Mouse (Mus musculus) adrenal gland, postnatal 4 days (tissue): Measurements from ENCODE around the gene Ubtf. TPM values are rescaled to one million over a fixed set of nuclear protein-coding genes. Genes with fewer than 3 reads are reported as not detected.

ENCODE experiments used
- DNase-seq, 2 experiments: peaks; one replicate each; pipeline ENCODE4 v3.0.0; 2021 to 2022; ENCODE audit warnings: low spot score in 2 of 2, mixed read lengths in 2 of 2
- total RNA-seq, 2 experiments: library from RNA; stranded (reverse); gene quantifications; 2 replicates each; pipeline ENCODE4 v1.2.3; 2021

Gene Ubtf
- total RNA-seq, 2 experiments from 2014 or later = 136 to 152 TPM

DNA sequence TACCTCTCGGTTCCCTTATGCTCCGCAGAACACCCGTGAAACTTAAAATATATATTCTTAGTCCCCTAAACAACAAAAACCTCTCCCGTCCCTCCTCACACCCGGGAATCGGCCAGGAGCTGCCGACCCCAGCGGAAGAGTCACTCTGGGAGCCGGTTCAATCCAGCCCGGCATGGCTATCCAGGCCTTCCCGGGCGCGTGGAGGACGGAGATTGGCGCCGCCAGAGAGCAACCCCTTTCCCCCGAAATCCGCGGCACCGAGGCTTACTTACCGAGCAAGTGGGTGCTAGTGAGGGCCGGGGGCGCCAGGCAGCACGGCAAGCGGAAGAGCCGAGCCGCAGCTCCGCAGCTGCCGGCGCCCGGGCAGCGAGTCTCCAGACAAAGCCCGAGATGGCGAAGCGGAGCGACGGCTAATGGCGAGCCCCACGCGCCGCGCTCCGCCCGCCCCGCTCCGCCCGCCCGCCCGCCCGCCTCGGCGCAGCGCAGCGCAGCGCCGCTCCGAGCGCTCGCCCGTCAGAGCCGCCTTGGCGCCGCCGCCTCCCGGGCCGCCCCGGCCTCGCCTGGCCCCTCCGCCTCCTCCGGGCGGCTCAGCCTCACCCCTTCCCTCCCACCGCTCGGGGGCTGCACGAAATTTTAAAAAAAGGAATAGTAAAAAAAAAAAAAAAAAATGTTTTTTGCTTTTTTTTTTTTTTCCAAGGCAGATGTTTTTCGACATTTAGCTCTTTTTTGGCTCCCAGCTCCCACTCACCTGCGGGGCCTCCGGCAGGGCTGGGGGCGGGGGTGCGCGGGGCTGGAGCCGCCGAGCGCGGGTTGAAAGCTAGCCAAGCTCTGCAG is 749 bp downstream of the Ubtf start:
- DNase-seq = peak in 1 of 2 experiments; percentile 39

DNA sequence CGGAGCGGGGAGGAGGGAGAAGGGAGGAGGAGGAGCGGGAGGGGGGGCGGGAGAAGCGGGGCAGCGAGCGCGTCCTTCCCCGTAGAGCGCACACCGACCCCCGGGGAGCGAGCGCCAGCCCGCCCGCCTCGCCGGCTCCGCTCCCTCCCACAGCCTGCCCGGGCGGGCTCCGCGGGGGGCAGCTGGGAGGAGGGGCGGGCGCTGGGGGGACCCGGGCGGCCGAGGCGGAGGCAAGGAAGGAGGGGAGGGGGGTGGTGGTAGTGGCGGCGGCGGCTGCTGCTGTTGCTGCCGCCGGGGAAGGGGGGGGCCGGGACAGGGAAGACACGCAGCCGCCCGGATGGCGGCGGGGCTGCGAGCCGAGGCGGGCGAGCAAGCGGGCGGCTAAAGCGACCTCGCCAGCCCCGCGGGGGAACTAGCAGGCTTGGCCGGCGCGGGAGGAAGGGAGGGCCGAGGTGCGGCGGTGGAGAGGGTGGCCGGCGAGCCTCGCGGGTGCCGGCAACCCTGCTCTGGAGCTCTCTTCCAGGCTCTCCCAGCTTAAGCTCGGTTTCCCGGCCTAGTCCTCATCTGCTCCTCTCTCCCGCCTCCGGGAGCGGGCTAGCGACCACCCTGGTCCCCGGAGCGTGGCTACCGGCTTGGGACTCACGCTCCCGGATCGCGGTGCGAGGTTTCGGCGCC is 1.5 kb downstream of the Ubtf start:
- peak; percentile 57 for DNase-seq

DNA sequence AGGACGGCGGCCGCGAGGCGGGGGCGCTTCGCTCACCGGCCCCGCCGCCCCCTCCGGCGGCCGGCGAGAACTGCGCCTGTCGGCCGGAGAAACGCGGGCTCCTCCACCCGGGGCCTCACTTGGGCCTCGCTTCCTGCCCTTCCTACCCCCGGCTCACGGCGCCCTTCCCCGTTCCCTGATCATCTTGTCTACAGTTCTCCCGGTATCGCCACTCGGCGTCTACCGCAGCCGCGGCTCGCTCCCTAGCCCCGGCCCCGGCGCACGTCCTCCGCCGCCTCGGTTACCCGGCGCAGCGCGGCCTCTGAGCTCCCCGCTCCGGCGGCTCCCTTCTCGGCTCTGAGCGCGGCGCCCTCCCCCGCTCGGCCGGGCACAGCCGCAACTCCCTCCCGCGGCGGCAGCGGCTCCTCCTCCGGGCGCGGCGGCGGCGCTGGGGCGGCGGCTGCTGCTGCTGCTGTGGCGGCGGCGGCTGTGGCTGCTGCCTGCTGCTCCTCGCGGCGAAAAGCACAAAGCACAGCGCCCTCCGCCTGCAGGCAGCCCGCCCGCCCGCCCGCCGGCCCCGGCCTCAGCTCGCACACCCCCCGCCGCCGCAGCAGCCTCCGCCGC is 2.1 kb downstream of the Ubtf start:
- no peak for DNase-seq

DNA sequence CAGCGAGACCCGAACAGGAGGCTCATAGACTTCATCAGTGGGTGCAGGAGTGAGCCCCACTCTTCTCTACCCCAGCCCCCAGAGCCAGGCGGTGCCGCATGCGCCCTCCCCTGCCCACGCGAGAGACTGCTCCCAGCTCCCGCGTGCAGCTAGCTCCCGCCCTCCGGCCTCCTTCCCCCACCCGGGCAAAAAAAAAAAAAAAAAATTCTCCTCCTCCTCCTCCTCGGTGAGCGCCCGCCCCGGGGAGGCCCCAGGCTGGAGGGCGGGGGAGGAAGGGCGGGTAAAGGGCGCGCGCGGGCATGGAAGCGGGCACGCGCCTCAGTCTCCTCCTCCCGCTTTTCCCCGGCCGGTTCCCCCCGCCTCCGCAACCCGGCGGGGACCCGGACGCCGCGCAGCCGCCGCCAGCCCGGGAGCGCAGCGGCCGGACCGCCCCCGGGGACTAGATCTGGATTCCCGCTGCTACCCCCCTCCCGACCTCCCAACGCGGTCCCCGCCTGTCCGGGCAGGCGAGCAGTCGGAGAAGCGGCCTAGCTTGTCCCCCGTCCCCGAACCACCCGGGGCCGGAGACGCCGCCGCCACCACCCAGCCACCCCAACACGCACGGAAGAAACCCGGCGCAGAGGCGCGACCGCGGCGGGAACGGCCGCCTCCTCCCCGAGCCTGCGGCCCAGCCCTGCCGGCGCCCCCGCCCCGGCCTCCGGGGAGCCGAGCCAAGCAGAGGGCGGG is 2.8 kb downstream of the Ubtf start:
- peak; percentile 84 to 85 for DNase-seq

DNA sequence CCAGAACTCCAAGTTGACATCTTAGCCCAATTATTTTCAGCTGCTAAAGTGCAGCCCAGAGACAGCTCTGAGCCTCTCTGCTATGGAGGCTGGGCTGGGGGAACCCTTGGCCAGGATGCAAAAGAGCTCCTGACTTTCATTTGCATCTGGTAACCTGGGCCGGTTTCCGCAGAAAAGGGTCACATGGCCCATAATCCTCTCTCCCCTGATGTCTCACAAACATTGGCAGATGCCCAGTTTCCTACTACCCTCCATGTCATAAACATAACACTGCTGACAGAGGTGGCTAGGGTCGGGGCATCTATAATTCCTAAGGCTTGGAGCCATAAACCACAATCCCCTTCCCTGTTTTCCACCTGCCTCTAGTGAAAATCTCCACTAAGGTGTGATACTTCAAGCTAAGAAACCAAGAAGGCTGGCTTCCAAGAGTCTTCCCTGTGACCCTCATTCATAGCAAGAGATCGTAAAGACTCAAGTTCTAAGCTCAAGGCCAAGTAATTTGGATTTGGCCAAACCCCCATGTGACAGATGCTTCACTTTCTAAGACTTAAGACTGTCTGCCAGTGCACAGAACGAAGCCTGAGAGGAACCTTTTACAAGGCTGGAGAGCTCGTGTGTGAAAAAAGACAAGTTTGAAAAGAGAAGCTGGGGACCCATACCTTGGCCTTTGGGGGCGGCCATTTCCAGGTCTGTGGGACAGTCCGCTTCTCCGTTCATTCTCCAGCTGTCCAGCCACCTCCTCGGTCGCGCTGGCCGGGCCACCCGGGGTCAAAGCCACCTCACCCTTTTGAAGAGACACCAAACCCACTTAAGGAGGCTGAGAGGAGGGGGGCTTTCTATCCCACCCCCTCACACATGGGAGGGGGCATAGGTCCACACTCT is 3.6 kb downstream of the Ubtf start:
- DNase-seq = no peak

DNA sequence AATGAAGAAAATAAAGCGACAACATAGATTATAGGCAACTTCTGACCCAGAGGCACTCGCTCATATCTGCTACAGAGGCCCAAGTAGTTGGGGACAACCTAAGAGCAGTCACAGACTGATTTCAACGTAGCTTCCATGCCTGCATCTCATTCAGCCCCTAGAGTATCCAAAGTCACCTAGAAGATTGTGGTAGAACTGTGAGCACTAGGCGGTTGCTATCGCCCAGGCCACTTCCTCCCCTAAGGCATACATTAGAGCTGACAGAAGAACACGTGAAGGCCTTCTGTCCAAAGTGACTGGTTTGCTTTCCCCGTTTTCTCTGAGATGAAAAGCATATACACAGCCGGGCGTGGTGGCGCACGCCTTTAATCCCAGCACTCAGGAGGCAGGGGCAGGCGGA is 5.2 kb downstream of the Ubtf start:
- DNase-seq = no peak

DNA sequence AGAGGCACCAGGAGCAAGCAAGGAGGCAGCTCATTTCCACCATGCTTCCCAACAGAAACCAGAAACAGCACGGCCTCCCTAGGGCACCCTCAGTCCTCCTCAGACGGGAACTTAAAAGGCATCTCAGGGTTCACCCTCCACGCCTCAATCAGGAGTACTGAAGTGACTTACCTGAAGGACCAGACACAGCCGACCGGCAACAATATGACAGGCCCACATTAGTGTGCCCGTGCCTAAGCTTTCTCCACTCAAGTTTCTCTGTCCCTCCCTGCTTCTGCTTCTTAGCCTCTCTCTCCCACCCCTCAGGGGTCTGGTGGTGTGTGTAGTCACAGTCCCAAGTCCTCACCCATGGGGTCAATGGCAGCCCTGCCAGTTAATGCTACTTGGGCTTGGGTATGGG is 7.0 kb downstream of the Ubtf start:
- no peak for DNase-seq

DNA sequence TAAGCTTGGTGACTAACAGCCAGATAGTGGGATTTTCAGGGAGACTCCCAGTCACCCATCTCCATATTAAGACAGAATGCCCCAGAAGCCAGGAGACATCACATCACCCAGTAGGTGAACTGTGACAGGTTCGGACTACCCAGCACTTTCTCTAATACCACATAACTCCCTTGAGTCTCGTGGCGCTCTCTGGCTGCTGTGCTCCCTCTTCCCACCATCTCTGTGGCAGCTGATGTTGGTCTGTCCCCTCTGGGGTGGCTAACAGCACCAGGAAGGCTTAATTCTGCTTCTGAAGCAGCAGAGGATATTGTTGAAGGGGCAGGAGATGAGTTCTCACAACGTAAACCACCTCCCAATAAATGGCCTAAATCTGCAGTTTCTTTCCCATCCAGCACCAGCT is 7.6 kb downstream of the Ubtf start:
- DNase-seq = no peak

DNA sequence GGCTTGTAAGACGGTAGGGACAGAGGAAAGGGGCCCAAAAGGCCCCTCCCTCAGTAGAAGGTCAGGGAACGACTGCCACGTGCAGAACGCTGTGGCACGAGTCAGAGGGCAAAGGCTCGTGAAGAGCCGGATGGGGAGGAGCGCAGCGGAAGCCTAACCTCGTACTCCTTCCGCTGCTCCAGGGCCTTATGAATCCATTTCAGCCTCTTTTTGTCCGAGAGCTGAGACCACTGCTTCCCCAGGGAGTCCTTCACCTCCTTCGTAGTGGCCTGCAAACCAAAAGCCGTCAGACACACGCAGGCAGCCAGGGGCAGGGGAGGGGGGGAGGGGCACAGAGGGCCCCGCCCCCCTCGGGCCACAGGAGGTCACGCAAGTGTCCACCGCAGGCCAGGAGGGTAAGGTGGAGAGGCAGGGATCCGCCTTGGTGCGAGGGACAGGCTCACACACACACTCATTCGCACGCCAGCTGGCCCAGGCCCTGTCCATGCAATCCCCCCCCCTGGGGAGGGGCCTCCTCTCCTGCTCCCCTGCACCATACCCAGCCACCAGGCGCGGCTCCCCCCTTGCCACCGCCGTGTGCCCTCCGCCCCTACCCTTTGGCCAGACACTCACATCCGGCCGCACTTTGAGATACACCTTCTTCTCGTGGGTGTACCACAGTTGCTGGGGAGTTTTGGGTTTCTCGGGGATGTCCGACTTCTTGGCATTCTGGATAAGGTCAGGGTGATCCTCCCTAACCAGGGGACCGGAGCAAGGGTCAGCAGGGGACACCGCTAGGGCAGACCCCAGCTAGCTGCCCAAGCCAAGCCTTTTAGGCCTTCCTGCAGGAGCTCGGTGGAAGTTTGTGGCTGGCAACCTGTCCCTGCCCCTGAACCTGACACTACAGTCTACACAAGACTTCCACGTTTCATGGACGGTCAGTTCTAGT is 8.5 kb downstream of the Ubtf start:
- DNase-seq = no peak

DNA sequence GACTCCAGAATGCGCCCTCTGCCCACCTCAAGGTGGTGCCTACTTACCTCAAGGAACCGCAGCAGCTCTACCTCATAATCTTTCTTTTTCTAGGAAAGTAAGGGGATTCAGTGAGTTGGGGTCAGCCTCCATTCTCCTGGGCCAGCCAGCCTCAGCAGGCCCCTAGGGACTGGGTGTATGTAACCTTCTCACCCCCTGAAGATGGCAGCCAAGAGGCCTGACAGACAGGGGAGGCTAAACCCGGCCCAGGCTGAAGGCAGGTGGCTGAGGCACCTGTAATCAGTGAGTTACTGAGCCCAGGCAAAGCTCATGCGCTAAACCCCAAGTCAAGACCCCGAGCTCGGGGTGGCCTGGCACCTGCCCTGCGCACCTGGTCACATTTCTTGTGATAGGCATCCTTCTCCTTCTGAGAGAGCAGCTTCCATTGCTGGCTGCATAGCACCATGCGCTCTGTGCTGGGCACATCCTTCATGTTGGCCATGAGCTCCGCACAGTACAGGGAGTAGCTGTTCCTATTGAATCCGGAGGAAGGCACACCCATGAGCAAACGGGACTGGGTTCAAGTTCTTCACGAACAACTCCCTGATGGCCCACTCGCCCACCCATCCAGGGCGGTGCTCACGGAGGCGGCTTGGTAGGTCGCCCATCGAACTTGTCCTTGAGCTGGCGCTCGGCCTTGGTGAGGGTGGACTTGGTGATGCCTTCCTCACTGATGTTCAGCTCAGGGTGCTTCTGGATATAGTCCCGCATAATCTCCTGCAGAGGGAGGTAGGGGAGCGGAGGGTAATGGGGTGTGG is 9.5 kb downstream of the Ubtf start:
- no peak for DNase-seq

DNA sequence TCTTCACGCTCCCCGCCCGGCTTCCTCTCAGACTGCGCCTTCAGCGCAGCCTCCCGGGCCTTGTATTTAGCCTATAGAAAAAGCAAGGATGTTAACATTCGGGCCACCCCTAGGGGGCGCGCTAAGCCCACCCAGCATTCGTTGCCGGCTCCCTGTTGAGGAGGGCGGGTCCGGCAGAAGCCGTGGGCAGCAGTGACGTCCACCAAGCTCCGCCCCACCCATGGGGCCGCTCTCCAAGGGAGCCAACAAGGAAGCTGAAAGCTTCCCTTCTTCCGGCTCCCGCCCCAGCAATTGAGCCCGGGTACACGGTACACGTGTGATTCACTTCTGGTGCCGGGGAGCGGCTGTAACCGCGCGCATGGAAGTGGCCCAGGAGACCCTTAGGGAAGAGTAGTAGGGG is 10.6 kb downstream of the Ubtf start:
- DNase-seq = peak; percentile 95 to 96

DNA sequence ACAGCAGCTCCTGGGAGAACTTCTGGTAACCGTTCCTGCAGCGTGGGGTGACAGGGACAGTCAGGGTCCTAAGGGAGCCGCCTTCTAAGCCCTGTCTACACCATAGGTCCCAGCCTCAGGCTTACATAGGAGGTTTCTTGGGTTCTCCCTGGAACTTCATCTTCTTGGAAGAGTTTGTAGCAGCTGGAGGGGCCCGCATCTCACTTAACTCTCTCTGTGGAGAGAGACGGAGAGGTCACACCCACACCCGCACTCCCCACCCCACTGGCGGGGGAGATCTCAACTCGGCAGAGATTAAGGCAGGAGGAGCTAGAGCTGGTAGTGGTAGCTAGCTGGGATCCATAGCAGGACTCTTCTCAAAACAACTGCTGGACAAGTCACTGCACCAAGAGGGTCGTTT is 11.4 kb downstream of the Ubtf start:
- no peak for DNase-seq

DNA sequence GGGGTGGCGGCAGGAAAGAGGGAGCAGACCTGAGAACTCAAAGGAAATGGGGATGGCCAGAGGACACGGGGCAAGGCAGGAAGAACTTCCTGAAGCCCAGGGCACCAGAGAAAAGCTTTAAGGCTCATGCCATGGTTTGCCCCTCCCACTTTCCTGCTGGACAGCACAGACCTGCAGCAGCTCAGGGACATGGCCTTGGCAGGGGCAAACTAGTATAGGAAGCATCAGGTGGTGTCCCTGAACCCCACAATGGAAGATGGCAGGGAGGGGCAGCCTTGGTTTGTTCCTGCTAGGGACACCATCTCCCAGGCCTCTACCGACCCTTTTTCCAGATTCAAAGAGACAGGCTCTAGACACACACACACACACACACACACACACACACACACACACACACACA is 14.2 kb downstream of the Ubtf start:
- no peak for DNase-seq

DNA sequence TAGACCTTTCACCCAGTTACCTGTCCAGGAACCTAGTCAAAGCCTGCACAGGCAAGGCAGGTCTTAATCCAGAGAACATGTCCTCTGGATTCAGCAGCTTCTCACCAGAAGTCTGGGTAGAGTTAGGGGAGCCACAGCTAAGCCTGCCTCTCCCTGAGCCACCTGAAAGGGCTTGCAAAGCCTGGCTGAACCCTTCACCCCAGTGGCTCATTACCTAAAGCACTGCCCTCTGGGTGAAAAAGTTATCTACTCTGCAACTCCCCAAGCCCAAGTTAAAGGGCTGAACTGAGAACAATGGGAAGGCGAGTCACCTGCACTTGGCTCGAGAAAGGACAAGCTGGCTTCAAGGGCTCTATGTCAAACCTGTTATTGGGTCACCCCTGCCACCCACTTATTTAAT is 15.4 kb downstream of the Ubtf start:
- no peak for DNase-seq

DNA sequence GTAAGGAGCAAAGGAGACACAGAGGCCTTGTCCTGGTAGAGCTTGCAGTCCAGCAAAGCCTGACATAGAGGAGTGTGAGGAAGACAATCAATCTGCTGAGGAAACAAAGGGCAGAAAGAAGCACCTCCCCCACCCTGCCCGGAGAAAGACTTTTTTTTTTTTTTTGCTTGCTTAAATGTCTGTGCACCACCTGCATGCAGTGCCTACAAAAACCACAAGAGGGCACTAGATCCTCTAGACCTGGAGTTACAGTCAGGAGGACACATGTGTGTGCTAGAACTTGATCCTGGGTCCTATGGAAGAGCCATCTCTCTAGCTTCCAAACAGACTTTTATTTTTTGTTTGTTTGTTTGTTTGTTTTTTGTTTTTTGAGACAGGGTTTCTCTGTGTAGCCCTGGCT is 19.7 kb downstream of the Ubtf start:
- DNase-seq = no peak

DNA sequence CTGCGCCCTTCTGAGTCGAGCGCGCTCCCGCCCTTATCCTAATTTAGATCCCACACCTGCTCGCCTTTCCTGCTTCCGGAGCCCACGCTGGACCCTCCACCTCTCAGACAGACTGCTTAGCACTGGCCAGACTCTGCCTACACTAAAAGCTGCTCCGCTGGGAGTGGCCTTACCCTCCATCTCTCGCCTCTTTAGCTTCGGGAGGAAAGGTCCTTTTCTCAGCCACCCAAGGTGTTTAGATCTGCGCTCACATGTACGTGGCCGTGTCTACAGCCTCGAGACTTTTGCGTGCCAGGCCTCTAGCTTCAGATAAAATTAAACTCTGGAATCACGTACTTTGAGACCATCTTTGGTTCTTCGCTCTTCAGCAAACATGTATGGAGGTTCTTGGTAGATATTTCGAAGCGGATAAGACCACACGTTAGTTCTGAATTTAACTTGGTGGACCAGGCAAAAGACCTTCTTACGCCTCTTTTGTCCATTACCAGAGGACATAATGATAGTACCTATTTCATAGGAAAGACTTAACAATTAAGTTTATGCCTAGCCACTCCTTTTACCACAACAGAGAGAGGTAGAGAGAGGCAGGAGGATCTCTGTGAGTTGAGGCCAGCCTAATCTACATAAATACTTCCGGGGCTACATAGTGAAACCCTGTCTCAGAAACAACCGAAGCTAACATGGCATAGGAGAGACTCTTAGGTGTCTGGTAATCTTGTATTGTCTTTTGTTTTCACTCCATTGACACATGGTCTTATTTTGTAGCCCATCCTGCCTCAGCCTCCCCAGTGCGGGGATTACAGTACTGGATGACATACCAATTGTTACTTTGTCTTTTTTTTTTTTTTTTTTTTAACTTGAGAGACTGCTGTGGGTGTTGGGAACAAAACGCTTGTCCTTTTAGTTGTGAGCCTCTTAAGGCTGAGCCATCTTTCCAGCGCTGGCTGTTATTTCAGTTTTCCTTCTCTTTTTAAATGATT is 21.7 kb downstream of the Ubtf start:
- no peak for DNase-seq
